Mouse (Mus musculus): ENCODE results near the gene Plxna2.

- TF ChIP-seq POLR2A (IDR thresholded peaks at IDR 0.05; ENCODE audit: insufficient read depth, low read length) (no peak), CTCF (IDR thresholded peaks at IDR 0.05; ENCODE audit: low read depth, low read length) (no peak)
These were observed 229.0 kb downstream of the Plxna2 start for GRCm38 (mm10) chr1:194847014-194847413.
